Mouse (Mus musculus) midbrain, embryonic 12.5 days (tissue): ENCODE results near the gene Ms4a1. TPM values are rescaled to one million over a fixed set of nuclear protein-coding genes. Genes with fewer than 3 reads are reported as not detected.
"Not testable (repeated sequence)": the region's sequence is repeated elsewhere in the genome, so short reads cannot be mapped to it uniquely, and the experiment has no call there.

ENCODE experiments used
- ATAC-seq: fragments of 200-750 bp; cut with Nextera tagmentation; 2 replicates; pipeline ENCODE4 v1.8.0; 2017; ENCODE audit warnings: low read depth, moderate TSS enrichment, moderate library complexity; ENCODE audit not compliant: low FRiP score
- H3K27ac ChIP-seq: fragments of 300-500 bp; sonication (generic); replicated peaks from 2 replicates; pipeline ENCODE4 v1.5.1; 2016; ENCODE audit warnings: mild to moderate bottlenecking
- H3K27me3 ChIP-seq: fragments of 300-500 bp; sonication (generic); 2 replicates; pipeline ENCODE4 v1.6.1; 2016; ENCODE audit warnings: mild to moderate bottlenecking
- H3K36me3 ChIP-seq: fragments of 300-500 bp; sonication (generic); 2 replicates; pipeline ENCODE4 v1.6.1; 2016
- H3K4me1 ChIP-seq: fragments of 300-500 bp; sonication (generic); 2 replicates; pipeline ENCODE4 v1.6.1; 2016
- H3K4me2 ChIP-seq: fragments of 300-500 bp; sonication (generic); replicated peaks from 2 replicates; pipeline ENCODE4 v1.6.1; 2016; ENCODE audit warnings: mild to moderate bottlenecking, moderate library complexity
- H3K4me3 ChIP-seq: fragments of 300-500 bp; sonication (generic); 2 replicates; pipeline ENCODE4 v1.5.1; 2016; ENCODE audit warnings: mild to moderate bottlenecking
- H3K9ac ChIP-seq: fragments of 300-500 bp; sonication (generic); replicated peaks from 2 replicates; pipeline ENCODE4 v1.6.1; 2016; ENCODE audit warnings: mild to moderate bottlenecking, moderate library complexity
- H3K9me3 ChIP-seq: fragments of 300-500 bp; sonication (generic); 2 replicates; pipeline ENCODE4 v1.6.1; 2016; ENCODE audit warnings: mild to moderate bottlenecking
- WGBS: fragments of 180-500 bp; shearing (Covaris S2); methylation state at CpG from one replicate; pipeline ENCODE4 v1.1.7; 2016; 5-methylcytosine and 5-hydroxymethylcytosine counted together
- polyA plus RNA-seq: library from polyadenylated mRNA; unstranded; fragments of >200 nt; fragmentation: Nextera tagmentation; extraction: Ambion mirVana; gene quantifications from 2 replicates; pipeline ENCODE4 v1.2.1, GENCODE M21; 2016

Gene Ms4a1
- polyA plus RNA-seq: not detected in 2 replicates

- no peaks in the 10 kb centered on the region for H3K36me3 ChIP-seq
- 88% methylated on average over 8 of the region's 8 CpGs for WGBS
- no peaks in the 10 kb centered on the region for H3K4me1 ChIP-seq
Observed at GRCm38 (mm10) chr19:11266052-11266845, at the start of gene Ms4a1. Gene Ms4a1, minus strand, starts transcription at chr19:11266241.

GRCm38 (mm10) chr19:11314354-11314753 is 48.3 kb upstream of the Ms4a1 start, which contains the start of gene Ms4a14:
Gene Ms4a14, minus strand, starts transcription at chr19:11314454.
- Histone ChIP-seq H3K4me1 (no peaks in the 10 kb centered on the region), H3K9me3 (no peaks in the 10 kb centered on the region), H3K4me2 (no peak within 1 kb of the TSS), H3K36me3 (no peaks in the 10 kb centered on the region), H3K9ac (no peak within 1 kb of the TSS), H3K27me3 (no peaks in the 10 kb centered on the region), H3K4me3 (no peak within 1 kb of the TSS), H3K27ac (no peak within 1 kb of the TSS)
- ATAC-seq: no peak
- 85% methylated on average over 1 of the region's 1 CpGs for WGBS

More at GRCm38 (mm10) chr19:11266052-11266845, at the start of gene Ms4a1:
- no peak for ATAC-seq
- H3K4me2 ChIP-seq: no peak within 1 kb of the TSS
- H3K9ac ChIP-seq: no peak within 1 kb of the TSS
- H3K4me3 ChIP-seq: no peak within 1 kb of the TSS
- H3K27me3 ChIP-seq: no peaks in the 10 kb centered on the region
- no peak within 1 kb of the TSS for H3K27ac ChIP-seq
- no peaks in the 10 kb centered on the region for H3K9me3 ChIP-seq

- H3K4me2 ChIP-seq: no peak overlapping the region
- H3K9me3 ChIP-seq: no peaks in the 10 kb centered on the region
- no peaks in the 10 kb centered on the region for H3K4me1 ChIP-seq
- no peak for ATAC-seq
- no peak overlapping the region for H3K27ac ChIP-seq
- H3K36me3 ChIP-seq: no peaks in the 10 kb centered on the region
- H3K9ac ChIP-seq: no peak overlapping the region
- H3K4me3 ChIP-seq: no peak overlapping the region
- H3K27me3 ChIP-seq: no peaks in the 10 kb centered on the region
Observed at GRCm38 (mm10) chr19:11308888-11309287, 42.8 kb upstream of the Ms4a1 start.

- not testable (repeated sequence) for H3K27me3 ChIP-seq, ATAC-seq, H3K9me3 ChIP-seq, H3K27ac ChIP-seq, H3K9ac ChIP-seq, H3K4me3 ChIP-seq, H3K4me1 ChIP-seq, H3K36me3 ChIP-seq, H3K4me2 ChIP-seq
- 36% methylated on average over 4 of the region's 4 CpGs for WGBS
Observed at GRCm38 (mm10) chr19:11299529-11299928, 33.5 kb upstream of the Ms4a1 start.

GRCm38 (mm10) chr19:11298939-11299338 is 32.9 kb upstream of the Ms4a1 start:
- no peak overlapping the region for H3K4me3 ChIP-seq
- no peaks in the 10 kb centered on the region for H3K27me3 ChIP-seq
- no peaks in the 10 kb centered on the region for H3K9me3 ChIP-seq
- ATAC-seq: no peak
- 32% methylated on average over 2 of the region's 2 CpGs for WGBS
- H3K9ac ChIP-seq: no peak overlapping the region
- no peaks in the 10 kb centered on the region for H3K36me3 ChIP-seq
- no peak overlapping the region for H3K27ac ChIP-seq
- H3K4me2 ChIP-seq: no peak overlapping the region
- no peaks in the 10 kb centered on the region for H3K4me1 ChIP-seq

DNA sequence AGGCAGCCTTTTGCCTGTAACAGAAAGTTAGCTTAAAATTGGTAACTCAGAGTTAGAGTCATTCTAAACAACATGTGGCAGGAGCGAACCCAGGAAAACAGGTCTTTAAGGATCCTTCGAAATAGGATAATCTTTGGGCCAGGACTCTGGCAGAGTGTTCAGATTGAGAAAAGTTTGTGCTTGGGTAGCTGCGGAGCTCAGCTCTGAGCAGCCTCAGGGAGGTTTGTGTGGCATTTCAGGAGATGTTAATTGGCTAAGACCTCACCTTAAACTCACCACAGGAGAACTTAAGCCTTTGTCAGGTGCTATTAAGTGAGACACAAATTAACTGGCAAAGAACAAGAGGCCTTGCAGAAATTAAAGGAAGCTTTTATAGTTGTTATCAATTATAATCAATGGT is 27.6 kb upstream of the Ms4a1 start:
- not testable (repeated sequence) for H3K9ac ChIP-seq, H3K27ac ChIP-seq, H3K4me1 ChIP-seq, H3K9me3 ChIP-seq, H3K27me3 ChIP-seq, H3K36me3 ChIP-seq, ATAC-seq
- Histone ChIP-seq H3K4me2 (peak overlapping the region; percentile 51), H3K4me3 (peak overlapping the region; percentile 36; the same call in 1 of the 2 replicates)
- 9% methylated on average over 3 of the region's 3 CpGs for WGBS

- Histone ChIP-seq H3K36me3 (no peaks in the 10 kb centered on the region), H3K9me3 (no peaks in the 10 kb centered on the region), H3K27me3 (no peaks in the 10 kb centered on the region), H3K9ac (0 out of 2 replicates have a peak overlapping the region, but pooled peaks have one; percentile 24), H3K4me1 (no peaks in the 10 kb centered on the region), H3K4me3 (peak overlapping the region; percentile 36), H3K27ac (no peak overlapping the region), H3K4me2 (peak overlapping the region; percentile 51)
- 14% methylated on average over 12 of the region's 12 CpGs for WGBS
- ATAC-seq: no peak
Observed at GRCm38 (mm10) chr19:11292990-11293389, 26.9 kb upstream of the Ms4a1 start.

- Histone ChIP-seq H3K4me2 (no peak within 1 kb of the TSS), H3K4me3 (no peak within 1 kb of the TSS), H3K27ac (no peak within 1 kb of the TSS), H3K27me3 (no peaks in the 10 kb centered on the region), H3K36me3 (no peaks in the 10 kb centered on the region), H3K4me1 (no peaks in the 10 kb centered on the region), H3K9me3 (no peaks in the 10 kb centered on the region), H3K9ac (no peak within 1 kb of the TSS)
- WGBS: 90% methylated on average over 2 of the region's 2 CpGs
- ATAC-seq: no peak
Observed at GRCm38 (mm10) chr19:11283773-11284172, 17.7 kb upstream of the Ms4a1 start, which contains the start of gene Ms4a5. Gene Ms4a5, minus strand, starts transcription at chr19:11283873.

GRCm38 (mm10) chr19:11280223-11280622 is 14.2 kb upstream of the Ms4a1 start:
- no peak overlapping the region for H3K4me3 ChIP-seq
- no peaks in the 10 kb centered on the region for H3K27me3 ChIP-seq
- no peaks in the 10 kb centered on the region for H3K9me3 ChIP-seq
- no peak overlapping the region for H3K27ac ChIP-seq
- no peaks in the 10 kb centered on the region for H3K36me3 ChIP-seq
- WGBS: 88% methylated on average over 3 of the region's 3 CpGs
- no peak overlapping the region for H3K9ac ChIP-seq
- no peaks in the 10 kb centered on the region for H3K4me1 ChIP-seq
- H3K4me2 ChIP-seq: no peak overlapping the region
- no peak for ATAC-seq

DNA sequence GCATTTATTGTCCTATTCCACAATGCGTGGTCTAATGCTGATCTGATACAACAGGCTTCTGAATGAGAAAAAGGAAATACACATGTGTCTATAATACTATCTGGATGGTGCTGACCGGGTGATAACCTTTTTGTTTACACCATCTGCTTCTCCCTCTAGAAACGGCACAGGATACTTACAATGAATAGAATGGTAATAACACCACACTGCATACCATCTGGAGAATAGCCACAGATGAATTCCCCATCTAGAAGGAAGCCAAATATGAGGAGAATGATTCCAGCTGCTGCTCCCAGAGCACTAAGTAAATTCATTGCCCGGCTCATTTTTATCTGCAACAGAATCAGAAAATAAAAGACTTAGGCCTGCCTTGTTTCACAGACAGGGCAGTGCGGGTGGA is 10.4 kb upstream of the Ms4a1 start:
- H3K9me3 ChIP-seq: no peaks in the 10 kb centered on the region
- no peak overlapping the region for H3K4me2 ChIP-seq
- no peaks in the 10 kb centered on the region for H3K4me1 ChIP-seq
- no peak overlapping the region for H3K27ac ChIP-seq
- no peak for ATAC-seq
- H3K27me3 ChIP-seq: no peaks in the 10 kb centered on the region
- no peak overlapping the region for H3K9ac ChIP-seq
- H3K36me3 ChIP-seq: no peaks in the 10 kb centered on the region
- no peak overlapping the region for H3K4me3 ChIP-seq
- 68% methylated on average over 5 of the region's 5 CpGs for WGBS

GRCm38 (mm10) chr19:11266956-11267355 is 915 bp upstream of the Ms4a1 start:
- no peak overlapping the region for H3K9ac ChIP-seq
- H3K27ac ChIP-seq: no peak overlapping the region
- H3K4me2 ChIP-seq: no peak overlapping the region
- H3K4me3 ChIP-seq: no peak overlapping the region
- H3K27me3 ChIP-seq: no peaks in the 10 kb centered on the region
- no peaks in the 10 kb centered on the region for H3K36me3 ChIP-seq
- 80% methylated on average over 4 of the region's 4 CpGs for whole genome bisulfite sequencing
- no peaks in the 10 kb centered on the region for H3K4me1 ChIP-seq
- no peaks in the 10 kb centered on the region for H3K9me3 ChIP-seq
- no peak for ATAC-seq

- H3K9ac ChIP-seq: no peak overlapping the region
- H3K27ac ChIP-seq: no peak overlapping the region
- H3K4me3 ChIP-seq: no peak overlapping the region
- 88% methylated on average over 9 of the region's 9 CpGs for WGBS
- H3K9me3 ChIP-seq: no peaks in the 10 kb centered on the region
- H3K4me2 ChIP-seq: no peak overlapping the region
- no peaks in the 10 kb centered on the region for H3K36me3 ChIP-seq
- no peak for ATAC-seq
- no peaks in the 10 kb centered on the region for H3K27me3 ChIP-seq
- H3K4me1 ChIP-seq: no peaks in the 10 kb centered on the region
Observed at GRCm38 (mm10) chr19:11264602-11265185, 1.3 kb downstream of the Ms4a1 start.
